8 mouse cellular contexts compared by ENCODE assay signal in genomic region chr4:137468260-137469080, GRCm38 (mm10). TPM values are rescaled to one million over a fixed set of nuclear protein-coding genes. Genes with fewer than 3 reads are reported as not detected.
DNase-seq lines count a peak whose midpoint lies in the region; ATAC-seq and TF ChIP-seq lines count a peak whose summit lies in the region.

Gene Hspg2 (plus strand): TSS chr4:137468769.

- peak within 1 kb of the TSS; percentile 97 for H3K9ac ChIP-seq in heart, embryonic 11.5 days (ENCODE audit: low read depth, low read length)
- peak within 1 kb of the TSS; percentile 76 for H3K9ac ChIP-seq in kidney, embryonic 15.5 days
- H3K9ac ChIP-seq in limb, embryonic 15.5 days = peak within 1 kb of the TSS; percentile 89

- no peaks in the 10 kb centered on the region for H3K36me3 ChIP-seq in heart, embryonic 11.5 days (ENCODE audit: control insufficient read depth, insufficient read depth, low read length)
- H3K36me3 ChIP-seq in kidney, embryonic 15.5 days = no peaks in the 10 kb centered on the region
- H3K36me3 ChIP-seq in limb, embryonic 15.5 days = no peaks in the 10 kb centered on the region

- TF ChIP-seq CTCF in brain, embryonic 14.5 days (IDR thresholded peaks at IDR 0.05; ENCODE audit: borderline replicate concordance, extremely low read depth, insufficient read depth, insufficient read length) = no peak

- peak within 1 kb of the TSS; percentile 75 for H3K4me2 ChIP-seq in heart, embryonic 11.5 days
- peak within 1 kb of the TSS; percentile 81 for H3K4me2 ChIP-seq in kidney, embryonic 15.5 days
- peak within 1 kb of the TSS; percentile 74 for H3K4me2 ChIP-seq in limb, embryonic 15.5 days

- WGBS in heart, embryonic 11.5 days (ENCODE audit: insufficient replicate concordance) = under 1% methylated on average over 69 of the region's 72 CpGs
- under 1% methylated on average over 65 of the region's 72 CpGs for WGBS in kidney, embryonic 15.5 days
- WGBS in limb, embryonic 15.5 days = 1% methylated on average over 56 of the region's 72 CpGs

- H3K4me1 ChIP-seq in heart, embryonic 11.5 days (ENCODE audit: control insufficient read depth, insufficient read depth, low read length) = peaks cover 57% of the 10 kb centered on the region
- peaks cover 81% of the 10 kb centered on the region for H3K4me1 ChIP-seq in kidney, embryonic 15.5 days
- H3K4me1 ChIP-seq in limb, embryonic 15.5 days = peaks cover 68% of the 10 kb centered on the region

- peak within 1 kb of the TSS; percentile 87 for H3K27ac ChIP-seq in heart, embryonic 11.5 days (ENCODE audit: low read depth, low read length)
- peak within 1 kb of the TSS; percentile 87 for H3K27ac ChIP-seq in kidney, embryonic 15.5 days
- H3K27ac ChIP-seq in limb, embryonic 15.5 days = peak within 1 kb of the TSS; percentile 90

- H3K9me3 ChIP-seq in heart, embryonic 11.5 days (replicated peaks; ENCODE audit: control insufficient read depth, low read length) = no peaks in the 10 kb centered on the region
- H3K9me3 ChIP-seq in kidney, embryonic 15.5 days (replicated peaks) = no peaks in the 10 kb centered on the region
- H3K9me3 ChIP-seq in limb, embryonic 15.5 days = no peaks in the 10 kb centered on the region

- TF ChIP-seq POLR2A in brain, embryonic 14.5 days (IDR thresholded peaks at IDR 0.05; ENCODE audit: borderline replicate concordance, extremely low read depth, insufficient read depth, insufficient read length, poor library complexity, severe bottlenecking) = peak; percentile 54; the same call in 1 of the 2 replicates

- peak; percentile 80 for DNase-seq in CD4-positive helper T cell, adult 2 months (ENCODE audit: low read depth, low spot score)
- DNase-seq in brain, embryonic 14.5 days (ENCODE audit: low read depth) = peak; percentile 97
- peak; percentile 58 to 79 for DNase-seq in monocyte, adult 2 months (ENCODE audit: low read depth in 1 of 2, low spot score in 2 of 2)
- peak; percentile 81 to 90 for DNase-seq in spleen, postnatal 14 days (ENCODE audit: low spot score in 2 of 2)

- H3K4me3 ChIP-seq in heart, embryonic 11.5 days (ENCODE audit: low read depth, low read length) = peak within 1 kb of the TSS; percentile 94
- H3K4me3 ChIP-seq in kidney, embryonic 15.5 days (replicated peaks) = peak within 1 kb of the TSS; percentile 81
- peak within 1 kb of the TSS; percentile 90 for H3K4me3 ChIP-seq in limb, embryonic 15.5 days

- no peaks in the 10 kb centered on the region for H3K27me3 ChIP-seq in heart, embryonic 11.5 days (ENCODE audit: control insufficient read depth, insufficient read depth, low read length)
- H3K27me3 ChIP-seq in kidney, embryonic 15.5 days = no peaks in the 10 kb centered on the region
- H3K27me3 ChIP-seq in limb, embryonic 15.5 days = no peaks in the 10 kb centered on the region

- peak; percentile 70 for ATAC-seq in erythroid progenitor cell, adult 5-6 weeks (replicated peaks; ENCODE audit: low FRiP score, poor library complexity, severe bottlenecking)
- peak; percentile 76 for ATAC-seq in heart, embryonic 11.5 days (replicated peaks; ENCODE audit: insufficient number of reproducible peaks, low FRiP score, low TSS enrichment)
- ATAC-seq in kidney, embryonic 15.5 days (replicated peaks; ENCODE audit: low FRiP score) = peak; percentile 84
- peak; percentile 88 for ATAC-seq in limb, embryonic 15.5 days (ENCODE audit: insufficient number of reproducible peaks, low FRiP score, low TSS enrichment, low read depth)

RNA-seq across cellular contexts. Expression of gene Hspg2, which starts in this region (rescaled TPM):
- 3.9 and 16.9 TPM in 2 replicates for polyA plus RNA-seq in brain, embryonic 14.5 days (2012; rRNA removed)
- total RNA-seq in erythroid progenitor cell, adult 5-6 weeks (2015; ENCODE audit: low replicate concordance) = not detected in 2 replicates
- 0.13 TPM in 1 of 2 replicates, not detected in the other for total RNA-seq in erythroid progenitor cell, adult 5-6 weeks (2017; ENCODE audit: low replicate concordance)
- 55.5 and 56.4 TPM in 2 replicates for polyA plus RNA-seq in heart, embryonic 11.5 days (2014; fragmentation: Nextera tagmentation; extraction: Ambion mirVana)
- 34.2 and 35.7 TPM in 2 replicates for polyA plus RNA-seq in kidney, embryonic 15.5 days (2015; fragmentation: Nextera tagmentation; extraction: Ambion mirVana)
- polyA plus RNA-seq in limb, embryonic 15.5 days (2015; fragmentation: Nextera tagmentation; extraction: Ambion mirVana) = 40.6 and 44.5 TPM in 2 replicates

Comparison
In these comparisons a context has a peak if more than half of its experiments do, and no peak if none do; other contexts are left out.
1. Peak in every context shown above with its lines: DNase-seq, ATAC-seq, H3K4me3 ChIP-seq and H3K27ac ChIP-seq.
2. Peak in ATAC-seq in erythroid progenitor cell, adult 5-6 weeks; RNA of the gene not detected or under 1 TPM.